Mouse (Mus musculus): Measurements from ENCODE around the gene Gm20388. TPM values are rescaled to one million over a fixed set of nuclear protein-coding genes. Genes with fewer than 3 reads are reported as not detected.
A peak's percentile ranks its signal among the peaks of the same experiment; 100 is the strongest.

Gene Gm20388
- polyA plus RNA-seq, 1 experiment from 2014 or later: 5.3 TPM

DNA sequence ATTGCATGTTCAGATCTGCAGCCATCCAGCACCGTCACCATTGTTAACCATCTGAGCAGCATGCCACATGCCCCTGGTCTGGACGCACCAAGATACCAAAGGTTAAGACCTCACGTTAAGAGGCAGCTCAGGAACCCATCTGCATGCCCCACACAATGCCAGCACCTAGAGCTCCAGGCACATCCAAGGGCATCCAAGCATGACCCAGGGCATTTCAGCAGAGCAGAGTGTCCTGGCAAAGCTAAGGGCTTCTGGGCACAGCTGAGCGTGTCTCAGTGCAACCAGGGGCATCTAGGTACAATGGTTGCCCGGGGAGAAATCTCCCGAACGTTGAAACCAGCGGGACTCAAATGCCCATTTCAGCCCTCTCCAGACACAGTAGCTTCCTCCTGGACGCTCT is 2690.0 kb downstream of the Gm20388 start:
- Histone ChIP-seq H3K4me2 (no peak overlapping the region), H3K36me3 (ENCODE audit: control insufficient read depth, insufficient read depth, low read length) (no peaks in the 10 kb centered on the region), H3K27ac (ENCODE audit: low read depth, low read length) (no peak overlapping the region), H3K9ac (ENCODE audit: low read depth, low read length) (no peak overlapping the region), H3K4me3 (ENCODE audit: low read depth, low read length) (no peak overlapping the region), H3K4me1 (replicated peaks; ENCODE audit: control insufficient read depth, insufficient read depth, low read length) (no peaks in the 10 kb centered on the region), H3K9me3 (ENCODE audit: control insufficient read depth, low read length) (no peaks in the 10 kb centered on the region), H3K27me3 (replicated peaks; ENCODE audit: control insufficient read depth, insufficient read depth, low read length) (no peaks in the 10 kb centered on the region)
- ATAC-seq (replicated peaks; ENCODE audit: low FRiP score) (no peak), DNase-seq (ENCODE audit: low spot score) (no peak)
- 92% methylated on average over 9 of the region's 9 CpGs for WGBS

DNA sequence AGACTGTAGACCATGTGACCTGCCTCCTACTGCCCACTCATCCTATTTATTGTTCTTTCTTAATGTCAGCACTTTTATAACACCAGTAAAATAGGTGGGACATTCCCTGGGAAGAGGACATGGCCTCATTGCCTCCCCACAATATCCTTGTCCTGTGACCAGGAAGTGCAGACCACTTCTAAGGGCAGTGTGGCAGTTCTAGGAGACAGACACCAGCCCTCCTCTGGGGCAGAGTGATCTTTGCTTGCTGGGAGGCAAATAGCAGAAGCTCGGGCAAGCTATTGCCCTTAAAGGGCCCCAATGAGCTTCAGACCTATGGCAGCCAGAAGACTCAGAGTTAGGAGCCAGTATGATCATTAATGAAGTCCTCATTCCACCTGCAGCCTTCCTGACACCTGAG is 2694.0 kb downstream of the Gm20388 start:
- H3K4me1 ChIP-seq (replicated peaks; ENCODE audit: control insufficient read depth, insufficient read depth, low read length): no peaks in the 10 kb centered on the region
- H3K27ac ChIP-seq (ENCODE audit: low read depth, low read length): no peak overlapping the region
- no peak overlapping the region for H3K4me2 ChIP-seq
- H3K9ac ChIP-seq (ENCODE audit: low read depth, low read length): no peak overlapping the region
- DNase-seq (ENCODE audit: low spot score): no peak
- H3K9me3 ChIP-seq (ENCODE audit: control insufficient read depth, low read length): no peaks in the 10 kb centered on the region
- ATAC-seq (replicated peaks; ENCODE audit: low FRiP score): no peak
- 57% methylated on average over 1 of the region's 1 CpGs for WGBS
- H3K27me3 ChIP-seq (replicated peaks; ENCODE audit: control insufficient read depth, insufficient read depth, low read length): no peaks in the 10 kb centered on the region
- no peaks in the 10 kb centered on the region for H3K36me3 ChIP-seq (ENCODE audit: control insufficient read depth, insufficient read depth, low read length)
- no peak overlapping the region for H3K4me3 ChIP-seq (ENCODE audit: low read depth, low read length)

DNA sequence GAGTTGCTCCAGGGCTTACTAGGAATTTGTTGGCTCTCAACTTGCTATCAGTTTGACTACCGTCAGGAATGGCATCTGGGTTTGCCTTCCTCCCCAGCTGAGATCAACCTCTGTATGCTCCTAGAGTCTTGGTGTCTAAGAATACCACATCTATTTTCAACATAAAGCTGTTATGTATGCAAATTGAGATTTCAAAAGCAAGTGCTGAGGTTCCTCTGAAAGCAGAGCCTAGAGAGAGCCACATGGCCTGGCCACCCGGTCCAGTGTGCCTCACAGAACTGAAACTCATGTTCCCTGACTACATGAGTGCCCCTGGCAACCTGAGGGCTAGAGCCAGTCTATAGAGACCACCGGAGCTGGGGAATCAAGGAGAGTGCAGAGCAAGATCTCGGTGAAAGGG is 2694.7 kb downstream of the Gm20388 start:
- no peak for ATAC-seq (replicated peaks; ENCODE audit: low FRiP score)
- no peaks in the 10 kb centered on the region for H3K4me1 ChIP-seq (replicated peaks; ENCODE audit: control insufficient read depth, insufficient read depth, low read length)
- no peak overlapping the region for H3K27ac ChIP-seq (ENCODE audit: low read depth, low read length)
- DNase-seq (ENCODE audit: low spot score): no peak
- WGBS: 77% methylated on average over 4 of the region's 4 CpGs
- H3K4me2 ChIP-seq: no peak overlapping the region
- no peak overlapping the region for H3K4me3 ChIP-seq (ENCODE audit: low read depth, low read length)
- H3K9ac ChIP-seq (ENCODE audit: low read depth, low read length): no peak overlapping the region
- no peaks in the 10 kb centered on the region for H3K9me3 ChIP-seq (ENCODE audit: control insufficient read depth, low read length)
- no peaks in the 10 kb centered on the region for H3K27me3 ChIP-seq (replicated peaks; ENCODE audit: control insufficient read depth, insufficient read depth, low read length)
- H3K36me3 ChIP-seq (ENCODE audit: control insufficient read depth, insufficient read depth, low read length): no peaks in the 10 kb centered on the region

DNA sequence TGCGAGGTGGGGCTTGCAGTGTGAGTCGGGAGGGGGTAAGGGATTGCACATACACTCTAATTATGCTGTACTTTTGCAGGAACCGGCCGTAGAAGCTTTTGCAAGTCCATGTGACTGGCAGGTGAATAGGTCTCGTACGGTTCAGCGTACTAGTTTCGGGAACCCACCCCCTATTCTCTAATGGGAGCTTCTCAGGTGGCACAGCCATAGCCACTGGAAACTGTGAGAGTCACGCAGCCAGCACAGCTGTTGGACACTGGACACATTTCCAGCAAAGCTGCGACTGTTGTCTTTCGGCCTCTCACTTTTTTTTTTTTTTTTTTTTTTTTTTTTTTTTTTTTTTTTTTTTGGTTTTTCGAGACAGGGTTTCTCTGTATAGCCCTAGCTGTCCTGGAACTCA is 2696.2 kb downstream of the Gm20388 start:
- DNase-seq (ENCODE audit: low spot score) (no peak), ATAC-seq (replicated peaks; ENCODE audit: low FRiP score) (no peak)
- H3K4me1 ChIP-seq (replicated peaks; ENCODE audit: control insufficient read depth, insufficient read depth, low read length): peaks cover 4% of the 10 kb centered on the region
- no peak overlapping the region for H3K4me3 ChIP-seq (ENCODE audit: low read depth, low read length)
- no peak overlapping the region for H3K4me2 ChIP-seq
- no peak overlapping the region for H3K9ac ChIP-seq (ENCODE audit: low read depth, low read length)
- no peak overlapping the region for H3K27ac ChIP-seq (ENCODE audit: low read depth, low read length)
- H3K27me3 ChIP-seq (replicated peaks; ENCODE audit: control insufficient read depth, insufficient read depth, low read length): no peaks in the 10 kb centered on the region
- H3K9me3 ChIP-seq (ENCODE audit: control insufficient read depth, low read length): no peaks in the 10 kb centered on the region
- WGBS: 88% methylated on average over 11 of the region's 12 CpGs
- H3K36me3 ChIP-seq (ENCODE audit: control insufficient read depth, insufficient read depth, low read length): no peaks in the 10 kb centered on the region

DNA sequence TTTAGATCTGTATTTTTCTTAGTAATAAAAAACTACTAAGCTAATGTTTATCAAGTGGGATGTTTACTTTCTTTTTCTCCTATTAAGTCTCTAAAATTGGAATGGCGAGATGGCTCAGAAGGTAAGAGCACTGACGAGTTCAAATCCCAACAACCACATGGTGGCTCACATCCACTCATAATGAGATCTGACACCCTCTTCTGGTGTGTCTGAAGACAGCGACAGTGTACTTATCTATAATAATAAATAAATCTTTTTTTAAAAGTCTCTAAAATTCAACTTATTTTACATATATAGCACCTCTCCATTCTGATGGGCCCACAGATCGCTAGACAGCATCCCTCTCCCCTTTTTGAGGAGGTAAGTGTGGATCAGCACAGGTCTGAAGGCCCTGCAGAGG is 2699.6 kb downstream of the Gm20388 start:
- Histone ChIP-seq H3K9me3 (ENCODE audit: control insufficient read depth, low read length) (no peaks in the 10 kb centered on the region), H3K4me1 (replicated peaks; ENCODE audit: control insufficient read depth, insufficient read depth, low read length) (peaks cover 11% of the 10 kb centered on the region), H3K27ac (ENCODE audit: low read depth, low read length) (no peak overlapping the region), H3K4me3 (ENCODE audit: low read depth, low read length) (no peak overlapping the region), H3K27me3 (replicated peaks; ENCODE audit: control insufficient read depth, insufficient read depth, low read length) (no peaks in the 10 kb centered on the region), H3K4me2 (peak overlapping the region; percentile 88), H3K9ac (ENCODE audit: low read depth, low read length) (no peak overlapping the region), H3K36me3 (ENCODE audit: control insufficient read depth, insufficient read depth, low read length) (no peaks in the 10 kb centered on the region)
- ATAC-seq (replicated peaks; ENCODE audit: low FRiP score) (no peak), DNase-seq (ENCODE audit: low spot score) (no peak)
- 70% methylated on average over 4 of the region's 4 CpGs for WGBS

DNA sequence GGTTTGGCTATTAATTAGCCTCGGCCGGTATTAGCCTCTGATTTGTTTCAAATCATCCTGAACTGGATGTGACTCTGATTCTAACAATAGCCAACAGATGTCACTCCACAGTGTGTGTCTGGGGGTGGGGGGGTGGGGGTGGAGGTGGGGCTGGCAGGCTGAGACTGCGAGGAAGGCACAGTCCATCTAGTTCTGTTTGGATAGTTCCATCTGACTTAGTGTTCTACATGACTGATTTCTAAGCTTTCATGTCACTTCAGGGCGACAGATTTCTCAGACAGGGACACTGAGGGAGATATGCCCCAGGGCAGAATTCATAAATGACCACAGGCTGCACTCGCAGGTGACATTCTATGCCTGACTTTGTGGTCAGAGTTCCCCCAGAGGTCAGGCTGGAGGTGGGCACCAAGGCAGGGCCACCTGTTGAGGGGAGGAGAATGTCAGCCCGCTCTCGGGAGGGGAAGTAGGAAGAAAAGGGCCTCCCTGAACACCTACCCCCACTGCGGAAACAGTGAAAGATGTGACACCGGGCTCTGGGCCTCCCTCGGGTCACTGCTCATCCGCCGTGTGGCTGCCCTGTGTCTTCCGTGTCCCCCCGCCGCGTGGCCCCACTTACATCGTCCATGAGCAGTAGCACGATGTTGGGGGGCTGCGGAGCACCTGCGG is 2700.1 kb downstream of the Gm20388 start:
- Histone ChIP-seq H3K27me3 (replicated peaks; ENCODE audit: control insufficient read depth, insufficient read depth, low read length) (no peaks in the 10 kb centered on the region), H3K27ac (ENCODE audit: low read depth, low read length) (peak overlapping the region; percentile 26; the same call in 1 of the 2 replicates), H3K4me3 (ENCODE audit: low read depth, low read length) (peak overlapping the region; percentile 69), H3K4me2 (peak overlapping the region; percentile 88), H3K4me1 (replicated peaks; ENCODE audit: control insufficient read depth, insufficient read depth, low read length) (peaks cover 11% of the 10 kb centered on the region), H3K9me3 (ENCODE audit: control insufficient read depth, low read length) (no peaks in the 10 kb centered on the region), H3K9ac (ENCODE audit: low read depth, low read length) (peak overlapping the region; percentile 74), H3K36me3 (ENCODE audit: control insufficient read depth, insufficient read depth, low read length) (no peaks in the 10 kb centered on the region)
- DNase-seq (ENCODE audit: low spot score) (no peak), ATAC-seq (replicated peaks; ENCODE audit: low FRiP score) (no peak; the same call in 1 of the 2 replicates)
- 6% methylated on average over 20 of the region's 20 CpGs for WGBS

DNA sequence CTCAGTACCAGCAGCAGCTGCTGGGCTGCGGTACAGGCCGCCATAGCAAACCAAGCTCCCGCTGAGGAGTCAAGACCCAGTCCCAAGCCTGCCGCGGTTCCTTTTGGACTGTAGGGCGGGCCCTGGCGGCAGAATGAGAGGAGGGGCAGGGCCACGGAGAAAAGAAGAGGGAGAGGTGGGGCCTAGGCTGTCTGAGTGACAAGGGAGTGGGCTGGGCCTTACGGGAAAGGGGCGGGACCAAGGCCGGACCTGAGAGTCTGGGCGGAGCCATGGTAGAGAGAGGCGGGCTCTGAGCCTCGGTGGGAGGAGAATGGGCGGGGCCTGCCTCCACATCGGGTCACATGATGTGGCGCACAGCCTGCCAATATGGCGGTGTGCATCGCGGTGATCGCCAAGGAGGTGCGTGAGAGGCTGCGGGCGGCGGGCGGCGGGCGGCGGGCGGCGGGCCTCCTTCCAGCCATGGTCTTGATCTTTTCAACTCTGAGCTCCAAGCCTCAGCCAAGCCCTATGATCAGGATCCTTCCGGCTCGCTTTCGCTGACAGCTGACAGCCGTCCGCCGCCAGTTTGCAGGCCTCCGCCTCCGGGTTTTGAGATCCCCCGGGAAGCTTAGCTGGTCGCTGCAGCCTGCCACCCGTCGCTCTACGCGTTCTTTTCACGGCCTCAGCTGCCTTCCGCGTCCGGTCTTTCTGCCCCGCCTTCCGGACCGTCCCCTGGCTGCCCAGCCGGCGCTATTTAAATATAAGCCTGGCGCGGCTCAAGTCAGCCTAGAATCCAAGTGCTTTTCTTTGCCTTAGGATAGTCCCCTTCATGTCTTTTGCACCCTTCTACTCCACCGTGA is 2700.9 kb downstream of the Gm20388 start, which contains the start of the genes Galns and Trappc2l:
TSS of gene Galns (minus strand) at position 169 of the 839 bp plus-strand sequence.
TSS of gene Trappc2l (plus strand) at position 346 of the 839 bp plus-strand sequence.
- peak within 1 kb of the TSS; percentile 57 for H3K27ac ChIP-seq (ENCODE audit: low read depth, low read length)
- under 1% methylated on average over 57 of the region's 57 CpGs for WGBS
- H3K9me3 ChIP-seq (ENCODE audit: control insufficient read depth, low read length): no peaks in the 10 kb centered on the region
- H3K4me2 ChIP-seq: peak within 1 kb of the TSS; percentile 88
- H3K27me3 ChIP-seq (replicated peaks; ENCODE audit: control insufficient read depth, insufficient read depth, low read length): no peaks in the 10 kb centered on the region
- H3K4me1 ChIP-seq (replicated peaks; ENCODE audit: control insufficient read depth, insufficient read depth, low read length): peaks cover 11% of the 10 kb centered on the region
- DNase-seq (ENCODE audit: low spot score): peak; percentile 97
- peak within 1 kb of the TSS; percentile 74 for H3K9ac ChIP-seq (ENCODE audit: low read depth, low read length)
- H3K4me3 ChIP-seq (ENCODE audit: low read depth, low read length): peak within 1 kb of the TSS; percentile 69
- peak; percentile 96 for ATAC-seq (replicated peaks; ENCODE audit: low FRiP score)
- no peaks in the 10 kb centered on the region for H3K36me3 ChIP-seq (ENCODE audit: control insufficient read depth, insufficient read depth, low read length)

DNA sequence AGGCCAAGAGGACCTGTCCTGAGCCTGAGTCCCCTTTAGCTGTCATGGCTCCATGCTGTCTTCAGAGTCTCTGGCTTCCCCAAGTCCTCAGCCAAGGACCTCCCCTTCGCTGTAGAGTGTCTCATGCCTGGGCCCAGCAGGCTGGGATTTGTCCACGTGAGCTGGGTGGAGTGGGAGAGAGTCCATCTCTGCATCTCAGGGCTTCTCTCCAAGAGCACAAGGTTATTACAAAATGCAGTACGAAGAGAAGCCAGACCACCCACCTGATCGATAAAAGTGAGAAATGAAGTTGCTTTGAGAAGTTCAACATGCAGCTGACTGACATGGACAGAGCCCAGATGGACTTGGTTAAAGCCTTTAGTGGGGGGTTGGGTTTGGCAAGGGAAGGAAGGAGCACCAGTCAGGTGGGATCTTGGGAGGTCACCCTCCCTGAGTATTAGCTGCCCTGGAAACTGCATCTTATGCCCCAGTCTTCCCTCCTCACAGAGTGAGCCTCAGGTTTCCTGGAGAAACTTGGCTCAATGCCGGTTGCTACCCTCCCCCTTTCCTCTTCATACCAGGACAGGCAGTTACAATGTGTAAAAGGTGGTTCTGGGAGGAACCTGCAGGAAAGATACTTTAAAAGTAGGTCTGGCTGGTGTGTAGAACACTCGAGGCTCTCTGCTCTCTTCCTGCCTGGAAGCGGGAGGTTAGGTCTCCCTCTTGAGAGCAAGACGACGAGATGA is 2705.7 kb downstream of the Gm20388 start:
- H3K4me1 ChIP-seq (replicated peaks; ENCODE audit: control insufficient read depth, insufficient read depth, low read length): peaks cover 32% of the 10 kb centered on the region
- 72% methylated on average over 9 of the region's 9 CpGs for WGBS

More for the DNA sequence above, 2705.7 kb downstream of the Gm20388 start:
- H3K9ac ChIP-seq (ENCODE audit: low read depth, low read length): no peak overlapping the region
- H3K36me3 ChIP-seq (ENCODE audit: control insufficient read depth, insufficient read depth, low read length): no peaks in the 10 kb centered on the region
- H3K4me2 ChIP-seq: no peak overlapping the region
- no peaks in the 10 kb centered on the region for H3K9me3 ChIP-seq (ENCODE audit: control insufficient read depth, low read length)
- H3K27me3 ChIP-seq (replicated peaks; ENCODE audit: control insufficient read depth, insufficient read depth, low read length): no peaks in the 10 kb centered on the region
- no peak for DNase-seq (ENCODE audit: low spot score)
- H3K4me3 ChIP-seq (ENCODE audit: low read depth, low read length): no peak overlapping the region
- H3K27ac ChIP-seq (ENCODE audit: low read depth, low read length): no peak overlapping the region
- ATAC-seq (replicated peaks; ENCODE audit: low FRiP score): no peak
